8 mouse cellular contexts compared by ENCODE assay signal in genomic region chr9:121995508-121996131, GRCm38 (mm10). TPM values are rescaled to one million over a fixed set of nuclear protein-coding genes. Genes with fewer than 3 reads are reported as not detected.
A peak's percentile ranks its signal among the peaks of the same experiment; 100 is the strongest.
DNase-seq lines count a peak whose midpoint lies in the region; ATAC-seq and TF ChIP-seq lines count a peak whose summit lies in the region.

No protein-coding gene starts in this region.

- H3K4me3 ChIP-seq in layer of hippocampus, adult 2 months: peak overlapping the region; percentile 74

- peak; percentile 37 for TF ChIP-seq CTCF in layer of hippocampus, adult 2 months (conservative IDR thresholded peaks at IDR 0.05)

- peak overlapping the region; percentile 90 for H3K27ac ChIP-seq in layer of hippocampus, adult 2 months

- peak; percentile 92 for ATAC-seq in frontal cortex, adult (ENCODE audit: low TSS enrichment)

- DNase-seq in Muller cell, postnatal 12 days (ENCODE audit: inconsistent ontology term): peak; percentile 87
- DNase-seq in cerebellum, adult 8-10 months: peak; percentile 92
- peak; percentile 84 to 86 for DNase-seq in heart, postnatal 36 days
- peak; percentile 86 to 93 for DNase-seq in layer of hippocampus, adult 2 months (ENCODE audit: low spot score in 2 of 2)
- peak; percentile 87 to 91 for DNase-seq in lung, adult 18-20 months
- DNase-seq in ovary, postnatal 14 days (ENCODE audit: low spot score): peak; percentile 78
- peak; percentile 80 for DNase-seq in urinary bladder, postnatal 25 days (ENCODE audit: low spot score)

- intact Hi-C loops in heart, postnatal 36 days (cut with DNase I): no loop called here

RNA-seq across cellular contexts. Expression of gene Pomgnt2, which starts 1.3 kb away (rescaled TPM):
- 10 to 100 TPM; 10.6 to 14.9 TPM for total RNA-seq in heart, postnatal 36 days (2021)
- 10 to 100 TPM; 41.4 to 41.7 TPM for total RNA-seq in layer of hippocampus, adult 2 months (2021)

RNA-seq across cellular contexts. Expression of gene Fam198a, which starts 44.8 kb away (rescaled TPM):
- 1 to 10 TPM in 1 of 2 experiments, under 1 TPM in 1; 0.95 to 1.8 TPM for total RNA-seq in heart, postnatal 36 days (2021)
- 1 to 10 TPM; 6.7 to 9.1 TPM for total RNA-seq in layer of hippocampus, adult 2 months (2021)

Comparison
In these comparisons a context has a peak if more than half of its experiments do, and no peak if none do; other contexts are left out.
1. Peak in every context shown above with its lines: DNase-seq, ATAC-seq, H3K4me3 ChIP-seq and H3K27ac ChIP-seq.